Mouse (Mus musculus): ENCODE data around the gene Usp4. TPM values are rescaled to one million over a fixed set of nuclear protein-coding genes. Genes with fewer than 3 reads are reported as not detected.
"Not testable (repeated sequence)": the region's sequence is repeated elsewhere in the genome, so short reads cannot be mapped to it uniquely, and the experiment has no call there.

The Usp4 gene
- polyA plus RNA-seq, 1 experiment = 70.1 TPM

GRCm38 (mm10) chr9:108318462-108318861, 29.2 kb upstream of the Usp4 start:
- TF ChIP-seq CTCF (IDR thresholded peaks at IDR 0.05; ENCODE audit: low read depth, low read length) (no peak), POLR2A (IDR thresholded peaks at IDR 0.05; ENCODE audit: borderline replicate concordance, low read depth, low read length) (no peak)
- H3K4me3 ChIP-seq (ENCODE audit: insufficient read depth, low read length) = no peak overlapping the region
- no peak overlapping the region for H3K27ac ChIP-seq (ENCODE audit: insufficient read depth, low read depth, low read length)
- peaks cover 5% of the 10 kb centered on the region for H3K4me1 ChIP-seq (ENCODE audit: control insufficient read depth, insufficient read depth, low read length)

DNA sequence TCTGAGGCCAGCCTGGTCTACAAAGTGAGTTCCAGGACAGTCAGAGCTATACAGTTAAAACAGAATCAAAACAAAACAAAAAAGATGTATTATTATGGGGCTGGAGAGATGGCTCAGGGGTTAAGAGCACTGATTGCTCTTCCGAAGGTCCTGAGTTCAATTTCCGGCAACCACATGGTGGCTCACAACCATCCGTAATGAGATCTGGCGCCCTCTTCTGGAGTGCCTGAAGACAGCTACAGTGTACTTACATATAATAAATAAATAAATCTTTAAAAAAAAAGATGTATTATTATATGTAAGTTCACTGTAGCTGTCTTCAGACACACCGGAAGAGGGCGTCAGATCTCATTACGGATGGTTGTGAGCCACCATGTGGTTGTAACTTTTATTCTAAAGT, 25.6 kb upstream of the Usp4 start:
- not testable (repeated sequence) for H3K4me1 ChIP-seq (ENCODE audit: control insufficient read depth, insufficient read depth, low read length); H3K27ac ChIP-seq (ENCODE audit: insufficient read depth, low read depth, low read length); H3K4me3 ChIP-seq (ENCODE audit: insufficient read depth, low read length)

GRCm38 (mm10) chr9:108324784-108325183, 22.9 kb upstream of the Usp4 start:
- TF ChIP-seq CTCF (IDR thresholded peaks at IDR 0.05; ENCODE audit: low read depth, low read length) (no peak), POLR2A (IDR thresholded peaks at IDR 0.05; ENCODE audit: borderline replicate concordance, low read depth, low read length) (no peak)
- no peaks in the 10 kb centered on the region for H3K4me1 ChIP-seq (ENCODE audit: control insufficient read depth, insufficient read depth, low read length)
- H3K4me3 ChIP-seq (ENCODE audit: insufficient read depth, low read length) = no peak overlapping the region
- no peak overlapping the region for H3K27ac ChIP-seq (ENCODE audit: insufficient read depth, low read depth, low read length)

GRCm38 (mm10) chr9:108325811-108326210, 21.8 kb upstream of the Usp4 start:
- Histone ChIP-seq H3K4me1 (ENCODE audit: control insufficient read depth, insufficient read depth, low read length) (no peaks in the 10 kb centered on the region), H3K27ac (ENCODE audit: insufficient read depth, low read depth, low read length) (no peak overlapping the region), H3K4me3 (ENCODE audit: insufficient read depth, low read length) (no peak overlapping the region)
- TF ChIP-seq CTCF (IDR thresholded peaks at IDR 0.05; ENCODE audit: low read depth, low read length) (no peak), POLR2A (IDR thresholded peaks at IDR 0.05; ENCODE audit: borderline replicate concordance, low read depth, low read length) (no peak)

GRCm38 (mm10) chr9:108337848-108338550, 9.7 kb upstream of the Usp4 start:
- TF ChIP-seq POLR2A (IDR thresholded peaks at IDR 0.05; ENCODE audit: borderline replicate concordance, low read depth, low read length) = no peak
- no peak for TF ChIP-seq CTCF (IDR thresholded peaks at IDR 0.05; ENCODE audit: low read depth, low read length)
- H3K4me1 ChIP-seq (ENCODE audit: control insufficient read depth, insufficient read depth, low read length) = peaks cover 26% of the 10 kb centered on the region
- peak overlapping the region; percentile 91 for H3K27ac ChIP-seq (ENCODE audit: insufficient read depth, low read depth, low read length)
- peak overlapping the region; percentile 39; the same call in 1 of the 2 replicates for H3K4me3 ChIP-seq (ENCODE audit: insufficient read depth, low read length)

DNA sequence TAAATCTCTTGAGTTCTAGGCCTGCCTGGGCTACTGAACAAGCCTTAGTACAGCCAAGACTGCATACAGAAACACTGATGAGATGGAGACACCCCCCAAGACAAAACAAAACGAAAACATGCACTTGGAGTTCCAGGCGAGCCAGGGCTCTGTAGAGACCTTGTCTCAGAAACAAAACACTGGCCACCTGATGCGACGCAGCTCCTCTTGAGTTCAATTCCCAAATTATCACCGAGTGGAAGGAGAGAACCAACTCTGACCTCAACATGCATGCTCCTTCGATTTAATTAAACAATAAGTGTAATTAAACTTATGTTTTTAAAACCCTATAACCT, 9.1 kb upstream of the Usp4 start:
- peak overlapping the region; percentile 39 for H3K4me3 ChIP-seq (ENCODE audit: insufficient read depth, low read length)
- peaks cover 31% of the 10 kb centered on the region for H3K4me1 ChIP-seq (ENCODE audit: control insufficient read depth, insufficient read depth, low read length)
- TF ChIP-seq POLR2A (IDR thresholded peaks at IDR 0.05; ENCODE audit: borderline replicate concordance, low read depth, low read length) = no peak
- TF ChIP-seq CTCF (IDR thresholded peaks at IDR 0.05; ENCODE audit: low read depth, low read length) = no peak
- H3K27ac ChIP-seq (ENCODE audit: insufficient read depth, low read depth, low read length) = peak overlapping the region; percentile 91

- Histone ChIP-seq H3K27ac (ENCODE audit: insufficient read depth, low read depth, low read length) (peak within 1 kb of the TSS; percentile 91), H3K4me1 (ENCODE audit: control insufficient read depth, insufficient read depth, low read length) (peaks cover 38% of the 10 kb centered on the region), H3K4me3 (ENCODE audit: insufficient read depth, low read length) (peak within 1 kb of the TSS; percentile 91)
- TF ChIP-seq POLR2A (IDR thresholded peaks at IDR 0.05; ENCODE audit: borderline replicate concordance, low read depth, low read length) (peak; percentile 91; the same call in 1 of the 2 replicates), CTCF (IDR thresholded peaks at IDR 0.05; ENCODE audit: low read depth, low read length) (no peak)
Measured at GRCm38 (mm10) chr9:108338886-108339781, 8.5 kb upstream of the Usp4 start, which contains the start of gene Gpx1. Gene Gpx1, plus strand, starts transcription at chr9:108338903.

DNA sequence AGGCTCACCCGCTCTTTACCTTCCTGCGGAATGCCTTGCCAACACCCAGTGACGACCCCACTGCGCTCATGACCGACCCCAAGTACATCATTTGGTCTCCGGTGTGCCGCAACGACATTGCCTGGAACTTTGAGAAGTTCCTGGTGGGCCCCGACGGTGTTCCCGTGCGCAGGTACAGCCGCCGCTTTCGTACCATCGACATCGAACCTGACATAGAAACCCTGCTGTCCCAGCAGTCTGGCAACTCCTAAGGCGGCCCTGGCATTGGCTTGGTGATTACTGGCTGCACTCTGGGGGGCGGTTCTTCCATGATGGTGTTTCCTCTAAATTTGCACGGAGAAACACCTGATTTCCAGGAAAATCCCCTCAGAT, 7.8 kb upstream of the Usp4 start:
- TF ChIP-seq CTCF (IDR thresholded peaks at IDR 0.05; ENCODE audit: low read depth, low read length) = no peak
- peak overlapping the region; percentile 89 for H3K27ac ChIP-seq (ENCODE audit: insufficient read depth, low read depth, low read length)
- peak overlapping the region; percentile 91 for H3K4me3 ChIP-seq (ENCODE audit: insufficient read depth, low read length)
- peaks cover 44% of the 10 kb centered on the region for H3K4me1 ChIP-seq (ENCODE audit: control insufficient read depth, insufficient read depth, low read length)

GRCm38 (mm10) chr9:108340258-108341138, 7.2 kb upstream of the Usp4 start:
- H3K4me3 ChIP-seq (ENCODE audit: insufficient read depth, low read length) = peak overlapping the region; percentile 91
- TF ChIP-seq CTCF (IDR thresholded peaks at IDR 0.05; ENCODE audit: low read depth, low read length) (no peak), POLR2A (IDR thresholded peaks at IDR 0.05; ENCODE audit: borderline replicate concordance, low read depth, low read length) (no peak)
- H3K27ac ChIP-seq (ENCODE audit: insufficient read depth, low read depth, low read length) = peak overlapping the region; percentile 89
- H3K4me1 ChIP-seq (ENCODE audit: control insufficient read depth, insufficient read depth, low read length) = peaks cover 48% of the 10 kb centered on the region

Data from bone marrow macrophage, adult 2 months (primary cell).